Comparison of ENCODE assay signal across 12 mouse cellular contexts in genomic region chr12:76303474-76303873, GRCm38 (mm10). TPM values are rescaled to one million over a fixed set of nuclear protein-coding genes. Genes with fewer than 3 reads are reported as not detected.
A peak's percentile ranks its signal among the peaks of the same experiment; 100 is the strongest.
DNase-seq lines count a peak whose midpoint lies in the region; ATAC-seq and TF ChIP-seq lines count a peak whose summit lies in the region.
"Had no signal": no experiment of that assay in that cellular context is flagged by ENCODE, and none has a peak within 500 bp of the region (broad histone marks: within the 10 kb centered on the region; RNA-seq: fewer than 3 reads in every experiment).

No protein-coding gene starts in this region.

- DNase-seq in forebrain, embryonic 11.5 days (ENCODE audit: low spot score), result no peak
- DNase-seq in limb, embryonic 10.5 days (ENCODE audit: low spot score), result no peak
- DNase-seq in cerebellum, postnatal 36 days, result peak; percentile 77 to 80
- peak; percentile 59 to 70 for DNase-seq in lung, postnatal 4 days
- DNase-seq in B cell, adult 2 months, result no peak
- DNase-seq: heart, postnatal 10 days; layer of hippocampus, postnatal 36 days had no signal

- H3K27me3 ChIP-seq in forebrain, embryonic 15.5 days, result no peaks in the 10 kb centered on the region
- no peaks in the 10 kb centered on the region for H3K27me3 ChIP-seq in forebrain, embryonic 11.5 days (ENCODE audit: control insufficient read depth, insufficient read depth, low read length)
- no peaks in the 10 kb centered on the region for H3K27me3 ChIP-seq in limb, embryonic 13.5 days
- H3K27me3 ChIP-seq in limb, embryonic 10.5 days (ENCODE audit: low read depth, poor library complexity, severe bottlenecking), result no peaks in the 10 kb centered on the region
- H3K27me3 ChIP-seq in intestine, postnatal 0 days (replicated peaks; ENCODE audit: control insufficient read depth, insufficient read depth, low read length), result no peaks in the 10 kb centered on the region
- H3K27me3 ChIP-seq: liver, embryonic 15.5 days had no signal

- H3K36me3 ChIP-seq in forebrain, embryonic 15.5 days, result peaks cover 19% of the 10 kb centered on the region; the same call in 1 of the 2 replicates
- H3K36me3 ChIP-seq in forebrain, embryonic 11.5 days (ENCODE audit: control insufficient read depth, insufficient read depth, low read length), result no peaks in the 10 kb centered on the region; the same call in 1 of the 2 replicates
- peaks cover 66% of the 10 kb centered on the region for H3K36me3 ChIP-seq in limb, embryonic 13.5 days
- peaks cover 95% of the 10 kb centered on the region for H3K36me3 ChIP-seq in limb, embryonic 10.5 days
- H3K36me3 ChIP-seq in intestine, postnatal 0 days (ENCODE audit: control insufficient read depth, insufficient read depth), result peaks cover 40% of the 10 kb centered on the region

- WGBS in forebrain, embryonic 15.5 days, result 82% methylated on average over 11 of the region's 11 CpGs
- 96% methylated on average over 11 of the region's 11 CpGs for WGBS in forebrain, embryonic 11.5 days
- WGBS in limb, embryonic 13.5 days, result 90% methylated on average over 11 of the region's 11 CpGs
- 96% methylated on average over 11 of the region's 11 CpGs for WGBS in limb, embryonic 10.5 days
- WGBS in intestine, postnatal 0 days, result 91% methylated on average over 11 of the region's 11 CpGs

- H3K4me3 ChIP-seq in forebrain, embryonic 15.5 days, result no peak overlapping the region
- no peak overlapping the region for H3K4me3 ChIP-seq in forebrain, embryonic 11.5 days (ENCODE audit: low read depth, low read length)
- no peak overlapping the region for H3K4me3 ChIP-seq in limb, embryonic 13.5 days
- no peak overlapping the region for H3K4me3 ChIP-seq in limb, embryonic 10.5 days
- no peak overlapping the region for H3K4me3 ChIP-seq in intestine, postnatal 0 days (ENCODE audit: low read depth, low read length)
- H3K4me3 ChIP-seq: liver, embryonic 15.5 days had no signal

- TF ChIP-seq CTCF in intestine, postnatal 0 days (IDR thresholded peaks at IDR 0.05; ENCODE audit: low read depth), result no peak

- ATAC-seq in forebrain, embryonic 15.5 days (replicated peaks), result peak; percentile 7; the same call in 1 of the 2 replicates
- ATAC-seq in forebrain, embryonic 11.5 days (replicated peaks; ENCODE audit: low FRiP score), result no peak
- ATAC-seq in limb, embryonic 13.5 days (ENCODE audit: low FRiP score, low read depth), result 0 out of 2 replicates have a peak, but pooled peaks have one; percentile 11
- no peak for ATAC-seq in intestine, postnatal 0 days

- H3K4me2 ChIP-seq in forebrain, embryonic 15.5 days (replicated peaks), result no peak overlapping the region
- no peak overlapping the region for H3K4me2 ChIP-seq in forebrain, embryonic 11.5 days (ENCODE audit: low read depth, low read length, severe bottlenecking)
- no peak overlapping the region for H3K4me2 ChIP-seq in limb, embryonic 13.5 days (replicated peaks)
- H3K4me2 ChIP-seq in intestine, postnatal 0 days (replicated peaks; ENCODE audit: low read depth), result no peak overlapping the region
- H3K4me2 ChIP-seq: liver, embryonic 15.5 days had no signal

- 0 out of 2 replicates have a peak overlapping the region, but pooled peaks have one; percentile 59 for H3K27ac ChIP-seq in forebrain, embryonic 15.5 days (replicated peaks)
- H3K27ac ChIP-seq in forebrain, embryonic 11.5 days (ENCODE audit: low read depth, low read length), result no peak overlapping the region
- peak overlapping the region; percentile 61; the same call in 1 of the 2 replicates for H3K27ac ChIP-seq in limb, embryonic 13.5 days
- no peak overlapping the region for H3K27ac ChIP-seq in limb, embryonic 10.5 days
- no peak overlapping the region for H3K27ac ChIP-seq in intestine, postnatal 0 days (ENCODE audit: low read depth, low read length)
- H3K27ac ChIP-seq: kidney, postnatal 0 days; liver, embryonic 15.5 days had no signal

- no peaks in the 10 kb centered on the region for H3K9me3 ChIP-seq in forebrain, embryonic 15.5 days
- H3K9me3 ChIP-seq in forebrain, embryonic 11.5 days (ENCODE audit: control insufficient read depth, low read length), result no peaks in the 10 kb centered on the region
- H3K9me3 ChIP-seq in limb, embryonic 13.5 days, result no peaks in the 10 kb centered on the region
- no peaks in the 10 kb centered on the region for H3K9me3 ChIP-seq in limb, embryonic 10.5 days (replicated peaks)
- no peaks in the 10 kb centered on the region for H3K9me3 ChIP-seq in intestine, postnatal 0 days (ENCODE audit: control insufficient read depth)
- H3K9me3 ChIP-seq: liver, embryonic 15.5 days had no signal

- H3K4me1 ChIP-seq in forebrain, embryonic 15.5 days, result peaks cover 19% of the 10 kb centered on the region
- no peaks in the 10 kb centered on the region for H3K4me1 ChIP-seq in forebrain, embryonic 11.5 days (replicated peaks; ENCODE audit: control insufficient read depth, insufficient read depth, low read length)
- H3K4me1 ChIP-seq in limb, embryonic 13.5 days, result peaks cover 18% of the 10 kb centered on the region
- H3K4me1 ChIP-seq in limb, embryonic 10.5 days, result peaks cover 21% of the 10 kb centered on the region
- 0 out of 2 replicates have a peak, but pooled peaks cover 4% of the 10 kb centered on the region for H3K4me1 ChIP-seq in intestine, postnatal 0 days (replicated peaks; ENCODE audit: control insufficient read depth, insufficient read depth, low read length)
- H3K4me1 ChIP-seq: liver, embryonic 15.5 days had no signal

- H3K9ac ChIP-seq in forebrain, embryonic 15.5 days (replicated peaks), result no peak overlapping the region
- H3K9ac ChIP-seq in forebrain, embryonic 11.5 days (ENCODE audit: low read length), result no peak overlapping the region
- H3K9ac ChIP-seq in limb, embryonic 13.5 days, result no peak overlapping the region
- H3K9ac ChIP-seq in intestine, postnatal 0 days (ENCODE audit: low read depth, low read length), result no peak overlapping the region
- H3K9ac ChIP-seq: liver, embryonic 15.5 days had no signal

RNA-seq across cellular contexts. Expression of gene Akap5, which starts 21.2 kb away (rescaled TPM):
- polyA plus RNA-seq in forebrain, embryonic 15.5 days (2015; fragmentation: Nextera tagmentation; extraction: Ambion mirVana), result 7.3 and 7.4 TPM in 2 replicates
- polyA plus RNA-seq in forebrain, embryonic 11.5 days (2014; fragmentation: Nextera tagmentation; extraction: Ambion mirVana), result 3.6 and 5.2 TPM in 2 replicates
- polyA plus RNA-seq in limb, embryonic 13.5 days (2015; fragmentation: Nextera tagmentation; extraction: Ambion mirVana), result 2.1 and 2.3 TPM in 2 replicates
- 1.2 and 1.9 TPM in 2 replicates for polyA plus RNA-seq in limb, embryonic 10.5 days (2016; fragmentation: Nextera tagmentation; extraction: Ambion mirVana)
- 0.85 and 1.1 TPM in 2 replicates for polyA plus RNA-seq in intestine, postnatal 0 days (2015; fragmentation: Nextera tagmentation; extraction: Ambion mirVana)

RNA-seq across cellular contexts. Expression of gene Mthfd1, which starts 48.4 kb away (rescaled TPM):
- 45.2 and 46.4 TPM in 2 replicates for polyA plus RNA-seq in forebrain, embryonic 15.5 days (2015; fragmentation: Nextera tagmentation; extraction: Ambion mirVana)
- polyA plus RNA-seq in forebrain, embryonic 11.5 days (2014; fragmentation: Nextera tagmentation; extraction: Ambion mirVana), result 80.2 and 80.8 TPM in 2 replicates
- 63.7 and 74.6 TPM in 2 replicates for polyA plus RNA-seq in limb, embryonic 13.5 days (2015; fragmentation: Nextera tagmentation; extraction: Ambion mirVana)
- 100 and 121 TPM in 2 replicates for polyA plus RNA-seq in limb, embryonic 10.5 days (2016; fragmentation: Nextera tagmentation; extraction: Ambion mirVana)
- polyA plus RNA-seq in intestine, postnatal 0 days (2015; fragmentation: Nextera tagmentation; extraction: Ambion mirVana), result 18.4 and 18.5 TPM in 2 replicates

RNA-seq across cellular contexts. Expression of gene Tex21, which starts 56.9 kb away (rescaled TPM):
- polyA plus RNA-seq in forebrain, embryonic 15.5 days (2015; fragmentation: Nextera tagmentation; extraction: Ambion mirVana), result not detected in 2 replicates
- polyA plus RNA-seq in forebrain, embryonic 11.5 days (2014; fragmentation: Nextera tagmentation; extraction: Ambion mirVana), result not detected in 2 replicates
- polyA plus RNA-seq in limb, embryonic 13.5 days (2015; fragmentation: Nextera tagmentation; extraction: Ambion mirVana), result 0.27 TPM in 1 of 2 replicates, not detected in the other
- not detected in 2 replicates for polyA plus RNA-seq in limb, embryonic 10.5 days (2016; fragmentation: Nextera tagmentation; extraction: Ambion mirVana)
- polyA plus RNA-seq in intestine, postnatal 0 days (2015; fragmentation: Nextera tagmentation; extraction: Ambion mirVana), result not detected in 2 replicates

Comparison
In these comparisons a context has a peak if more than half of its experiments do, and no peak if none do; other contexts are left out.
1. ATAC-seq: peak in forebrain, embryonic 15.5 days (single experiment) and limb, embryonic 13.5 days (single experiment); none in forebrain, embryonic 11.5 days (single experiment) and intestine, postnatal 0 days (single experiment).
2. H3K27ac ChIP-seq: peak in forebrain, embryonic 15.5 days (single experiment) and limb, embryonic 13.5 days (single experiment); none in forebrain, embryonic 11.5 days (single experiment), limb, embryonic 10.5 days (single experiment) and intestine, postnatal 0 days (single experiment).
3. DNase-seq: peak in cerebellum, postnatal 36 days (2 of 2) and lung, postnatal 4 days (2 of 2); none in forebrain, embryonic 11.5 days (single experiment), limb, embryonic 10.5 days (single experiment) and B cell, adult 2 months (0 of 2).